Mouse (Mus musculus): ENCODE measurements at regions not wholly inside any gene's neighbourhood (a gene's known extent, or its start where the extent isn't known, plus 50 kb on each side); places are given as distances from the start of the nearest gene placed in this dataset.

DNA sequence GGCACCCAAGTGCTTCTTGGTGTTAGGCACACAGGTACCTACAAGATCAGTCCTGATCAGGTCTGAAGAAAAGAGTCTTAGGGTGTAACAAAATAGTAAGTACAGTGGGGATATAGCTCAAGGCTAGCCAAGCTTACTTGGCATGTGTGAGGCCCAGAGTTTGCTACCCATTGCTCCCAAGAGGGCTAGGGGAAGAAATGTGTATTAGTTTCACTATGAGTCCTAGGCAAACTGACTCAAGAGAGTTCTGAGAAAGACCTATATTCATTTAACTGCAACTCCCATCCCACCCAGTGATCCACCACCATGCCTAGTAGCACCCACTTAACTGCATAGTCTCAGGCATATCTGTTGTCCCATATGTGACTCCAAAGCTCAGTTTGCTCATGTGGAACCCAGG is 84.5 kb upstream of the Cdkn2b start:
- TF ChIP-seq CTCF (IDR thresholded peaks at IDR 0.05; ENCODE audit: extremely low read depth, insufficient read length, insufficient replicate concordance, low read depth, low read length) (no peak), POLR2A (IDR thresholded peaks at IDR 0.05; ENCODE audit: low read depth, low read length) (no peak)

Measured in small intestine, adult 2 months (tissue).